Mouse (Mus musculus) midbrain, embryonic 10.5 days (tissue): ENCODE data around the gene Bloc1s3. TPM values are rescaled to one million over a fixed set of nuclear protein-coding genes. Genes with fewer than 3 reads are reported as not detected.
A peak's percentile ranks its signal among the peaks of the same experiment; 100 is the strongest.
"Not testable (repeated sequence)": the region's sequence is repeated elsewhere in the genome, so short reads cannot be mapped to it uniquely, and the experiment has no call there.

ENCODE experiments used
- DNase-seq: peaks from one replicate; pipeline ENCODE4 v3.0.0-alpha.2; 2017; ENCODE audit warnings: low spot score
- H3K27ac ChIP-seq: fragments of 300-500 bp; sonication (generic); replicated peaks from 2 replicates; pipeline ENCODE4 v1.5.1; 2016; ENCODE audit warnings: mild to moderate bottlenecking
- H3K27me3 ChIP-seq: fragments of 300-500 bp; sonication (generic); 2 replicates; pipeline ENCODE4 v1.6.1; 2016; ENCODE audit warnings: low read depth, mild to moderate bottlenecking; ENCODE audit not compliant: poor library complexity, severe bottlenecking
- H3K36me3 ChIP-seq: fragments of 300-500 bp; sonication (generic); 2 replicates; pipeline ENCODE4 v1.6.1; 2016; ENCODE audit warnings: mild to moderate bottlenecking, moderate library complexity
- H3K4me1 ChIP-seq: fragments of 300-500 bp; sonication (generic); 2 replicates; pipeline ENCODE4 v1.6.1; 2016
- H3K4me3 ChIP-seq: fragments of 300-500 bp; sonication (generic); 2 replicates; pipeline ENCODE4 v1.5.1; 2016; ENCODE audit warnings: mild to moderate bottlenecking, moderate library complexity
- H3K9me3 ChIP-seq: fragments of 300-500 bp; sonication (generic); replicated peaks from 2 replicates; pipeline ENCODE4 v1.6.1; 2016; ENCODE audit warnings: mild to moderate bottlenecking
- WGBS: fragments of 180-500 bp; shearing (Covaris S2); methylation state at CpG from one replicate; pipeline ENCODE4 v1.1.7; 2016; 5-methylcytosine and 5-hydroxymethylcytosine counted together
- polyA plus RNA-seq: library from polyadenylated mRNA; unstranded; fragments of >200 nt; fragmentation: Nextera tagmentation; extraction: Ambion mirVana; gene quantifications from 2 replicates; pipeline ENCODE4 v1.2.1, GENCODE M21; 2016

Gene Bloc1s3
- polyA plus RNA-seq, 1 experiment from 2014 or later: 2.4 TPM

GRCm38 (mm10) chr7:19534676-19535075 is 26.5 kb upstream of the Bloc1s3 start:
- WGBS: 98% methylated on average over 10 of the region's 10 CpGs

GRCm38 (mm10) chr7:19532240-19532639 is 24.1 kb upstream of the Bloc1s3 start:
- no peaks in the 10 kb centered on the region for H3K27me3 ChIP-seq
- WGBS: 95% methylated on average over 14 of the region's 14 CpGs
- no peaks in the 10 kb centered on the region for H3K9me3 ChIP-seq
- H3K4me1 ChIP-seq: no peaks in the 10 kb centered on the region
- H3K36me3 ChIP-seq: peaks cover 81% of the 10 kb centered on the region
- H3K27ac ChIP-seq: no peak overlapping the region
- DNase-seq: no peak
- no peak overlapping the region for H3K4me3 ChIP-seq

More at GRCm38 (mm10) chr7:19534676-19535075, 26.5 kb upstream of the Bloc1s3 start:
- no peak overlapping the region for H3K4me3 ChIP-seq
- peaks cover 67% of the 10 kb centered on the region for H3K36me3 ChIP-seq
- no peak for DNase-seq
- no peaks in the 10 kb centered on the region for H3K4me1 ChIP-seq
- no peak overlapping the region for H3K27ac ChIP-seq
- H3K27me3 ChIP-seq: no peaks in the 10 kb centered on the region
- H3K9me3 ChIP-seq: no peaks in the 10 kb centered on the region

DNA sequence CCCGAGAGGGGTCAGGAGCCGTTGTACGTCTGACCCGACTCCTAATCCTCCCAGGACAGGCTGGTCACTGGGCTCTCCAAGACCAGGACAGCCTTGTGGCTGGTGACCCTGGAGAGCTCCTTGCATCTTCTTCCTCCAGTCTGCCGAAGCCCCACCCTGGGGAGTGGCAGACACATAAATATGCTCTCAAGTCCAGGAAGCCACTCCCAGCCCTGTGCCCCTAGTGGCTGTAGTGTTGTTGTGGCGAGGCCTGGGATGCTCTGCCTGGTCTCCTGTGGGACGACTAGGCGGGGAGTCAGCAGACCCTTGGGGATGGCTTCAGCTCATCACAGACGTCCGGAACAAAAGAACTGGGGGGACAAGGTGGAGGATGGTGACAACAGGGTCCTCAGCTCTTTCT is 22.9 kb upstream of the Bloc1s3 start:
- no peak overlapping the region for H3K27ac ChIP-seq
- H3K9me3 ChIP-seq: no peaks in the 10 kb centered on the region
- H3K4me3 ChIP-seq: no peak overlapping the region
- no peaks in the 10 kb centered on the region for H3K4me1 ChIP-seq
- peaks cover 78% of the 10 kb centered on the region for H3K36me3 ChIP-seq
- peaks cover 5% of the 10 kb centered on the region; the same call in 1 of the 2 replicates for H3K27me3 ChIP-seq
- DNase-seq: no peak
- WGBS: 76% methylated on average over 10 of the region's 10 CpGs

GRCm38 (mm10) chr7:19525105-19525481 is 16.9 kb upstream of the Bloc1s3 start:
- H3K27me3 ChIP-seq: peaks cover 65% of the 10 kb centered on the region
- H3K9me3 ChIP-seq: no peaks in the 10 kb centered on the region
- no peak overlapping the region; the same call in 1 of the 2 replicates for H3K4me3 ChIP-seq
- peaks cover 26% of the 10 kb centered on the region for H3K4me1 ChIP-seq
- WGBS: 67% methylated on average over 2 of the region's 2 CpGs
- peaks cover 18% of the 10 kb centered on the region for H3K36me3 ChIP-seq
- DNase-seq: no peak
- no peak overlapping the region for H3K27ac ChIP-seq

- peaks cover 70% of the 10 kb centered on the region for H3K27me3 ChIP-seq
- H3K4me1 ChIP-seq: peaks cover 32% of the 10 kb centered on the region
- H3K27ac ChIP-seq: peak overlapping the region; percentile 68
- no peaks in the 10 kb centered on the region for H3K9me3 ChIP-seq
- WGBS: 15% methylated on average over 24 of the region's 24 CpGs
- H3K36me3 ChIP-seq: peaks cover 12% of the 10 kb centered on the region
- peak overlapping the region; percentile 57 for H3K4me3 ChIP-seq
- no peak for DNase-seq
Observed at GRCm38 (mm10) chr7:19524420-19525104, 16.4 kb upstream of the Bloc1s3 start.

GRCm38 (mm10) chr7:19523757-19524419 is 15.7 kb upstream of the Bloc1s3 start:
- Histone ChIP-seq H3K9me3 (no peaks in the 10 kb centered on the region), H3K36me3 (peaks cover 6% of the 10 kb centered on the region), H3K27me3 (peaks cover 77% of the 10 kb centered on the region), H3K27ac (peak overlapping the region; percentile 68), H3K4me1 (peaks cover 33% of the 10 kb centered on the region), H3K4me3 (peak overlapping the region; percentile 57)
- 2% methylated on average over 64 of the region's 64 CpGs for WGBS
- DNase-seq: peak; percentile 78

GRCm38 (mm10) chr7:19523017-19523756 is 15.0 kb upstream of the Bloc1s3 start:
- peak overlapping the region; percentile 57 for H3K4me3 ChIP-seq
- peaks cover 84% of the 10 kb centered on the region for H3K27me3 ChIP-seq
- DNase-seq: no peak
- 16% methylated on average over 72 of the region's 72 CpGs for WGBS
- no peaks in the 10 kb centered on the region for H3K36me3 ChIP-seq
- H3K9me3 ChIP-seq: no peaks in the 10 kb centered on the region
- peaks cover 33% of the 10 kb centered on the region for H3K4me1 ChIP-seq
- H3K27ac ChIP-seq: no peak overlapping the region; the same call in 1 of the 2 replicates

DNA sequence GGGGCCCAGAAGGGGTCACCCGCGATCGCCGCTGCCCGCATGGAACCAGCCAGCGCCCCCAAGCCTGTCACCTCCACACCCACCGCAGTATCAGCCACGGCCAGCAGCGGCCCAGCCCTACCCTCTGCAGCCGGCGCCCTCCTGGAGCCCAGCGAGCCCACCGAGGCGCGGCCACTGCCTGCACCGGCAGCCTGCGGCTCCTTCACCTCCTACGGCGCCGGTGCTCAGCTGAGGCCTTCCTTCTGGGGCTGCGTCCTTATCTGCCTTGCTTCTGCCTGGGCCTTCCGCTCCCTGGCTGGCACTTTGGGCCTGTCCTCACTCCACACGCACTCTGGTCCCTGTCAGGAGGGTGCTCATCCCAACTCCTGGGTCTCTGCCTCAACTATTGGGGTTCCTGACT is 11.9 kb upstream of the Bloc1s3 start:
- H3K27me3 ChIP-seq: peaks cover 100% of the 10 kb centered on the region
- H3K4me3 ChIP-seq: peak overlapping the region; percentile 49
- H3K27ac ChIP-seq: peak overlapping the region; percentile 65
- H3K4me1 ChIP-seq: peaks cover 42% of the 10 kb centered on the region
- DNase-seq: no peak
- H3K9me3 ChIP-seq: no peaks in the 10 kb centered on the region
- no peaks in the 10 kb centered on the region for H3K36me3 ChIP-seq
- 3% methylated on average over 23 of the region's 23 CpGs for WGBS

DNA sequence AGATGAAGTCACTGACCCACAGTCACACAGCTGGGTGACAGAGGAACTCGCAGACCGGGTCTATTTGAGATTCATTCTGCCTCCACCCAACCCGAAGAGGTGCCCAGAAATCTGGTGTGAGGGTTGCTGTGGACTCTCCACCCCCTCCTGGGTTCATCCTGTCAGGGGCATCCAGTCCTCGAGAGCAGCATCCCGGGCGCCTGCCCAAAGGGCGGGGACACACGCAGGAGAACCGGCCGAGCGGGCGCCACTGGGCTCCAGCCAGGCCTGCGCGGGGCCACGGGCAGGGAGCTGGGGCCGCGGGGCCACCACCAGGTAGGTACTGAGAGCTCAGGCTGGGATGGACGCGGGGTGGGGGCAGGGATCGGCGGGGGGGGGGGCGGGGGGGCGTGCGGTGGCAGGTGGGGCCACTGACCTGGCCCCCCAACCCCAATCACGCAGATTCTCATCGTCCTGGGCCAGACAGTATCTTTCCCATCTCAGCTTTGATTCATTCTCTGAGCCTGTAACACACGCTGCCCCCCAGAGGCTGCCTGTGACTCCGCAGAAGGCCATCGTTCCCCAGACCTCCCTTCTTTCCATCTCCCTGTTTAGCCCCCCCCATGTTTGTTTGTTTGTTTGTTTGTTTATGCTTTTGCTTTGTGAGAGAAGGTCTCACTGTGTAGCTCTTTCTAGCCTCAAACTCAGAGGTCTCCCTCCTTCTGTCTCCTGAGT is 9.6 kb upstream of the Bloc1s3 start, which contains the start of gene Nkpd1:
Nkpd1 (plus strand) TSS at position 187 of the 714 bp plus-strand sequence.
- H3K4me1 ChIP-seq: peaks cover 26% of the 10 kb centered on the region
- peaks cover 81% of the 10 kb centered on the region for H3K27me3 ChIP-seq
- H3K4me3 ChIP-seq: peak within 1 kb of the TSS; percentile 51
- no peaks in the 10 kb centered on the region for H3K36me3 ChIP-seq
- 4% methylated on average over 29 of the region's 29 CpGs for WGBS
- peak; percentile 46 for DNase-seq
- no peaks in the 10 kb centered on the region for H3K9me3 ChIP-seq
- H3K27ac ChIP-seq: peak within 1 kb of the TSS; percentile 71

DNA sequence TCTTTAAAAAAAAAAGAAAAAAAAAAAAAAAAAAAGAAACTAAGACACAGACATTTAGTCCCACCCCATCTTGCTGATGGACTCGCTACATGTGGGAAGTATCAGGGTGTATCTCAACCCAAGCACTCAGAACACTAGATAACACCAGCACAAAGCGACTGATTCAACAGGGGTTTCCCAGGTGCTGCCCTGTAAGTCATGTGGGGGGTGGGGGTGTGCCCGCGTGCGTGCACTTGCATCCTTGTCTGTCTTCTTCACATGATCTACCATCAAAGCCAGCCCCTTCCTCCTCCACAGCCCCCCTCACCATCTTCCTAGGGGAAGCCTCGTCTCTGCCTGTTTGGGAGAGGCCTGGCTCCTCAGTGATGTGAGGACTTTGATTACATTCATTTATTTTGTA is 4.2 kb upstream of the Bloc1s3 start:
- WGBS: 78% methylated on average over 6 of the region's 6 CpGs
- peaks cover 26% of the 10 kb centered on the region for H3K27me3 ChIP-seq
- H3K4me3 ChIP-seq: no peak overlapping the region
- peaks cover 28% of the 10 kb centered on the region for H3K4me1 ChIP-seq
- no peak overlapping the region for H3K27ac ChIP-seq
- H3K36me3 ChIP-seq: peaks cover 6% of the 10 kb centered on the region; the same call in 1 of the 2 replicates
- no peak for DNase-seq
- no peaks in the 10 kb centered on the region for H3K9me3 ChIP-seq

DNA sequence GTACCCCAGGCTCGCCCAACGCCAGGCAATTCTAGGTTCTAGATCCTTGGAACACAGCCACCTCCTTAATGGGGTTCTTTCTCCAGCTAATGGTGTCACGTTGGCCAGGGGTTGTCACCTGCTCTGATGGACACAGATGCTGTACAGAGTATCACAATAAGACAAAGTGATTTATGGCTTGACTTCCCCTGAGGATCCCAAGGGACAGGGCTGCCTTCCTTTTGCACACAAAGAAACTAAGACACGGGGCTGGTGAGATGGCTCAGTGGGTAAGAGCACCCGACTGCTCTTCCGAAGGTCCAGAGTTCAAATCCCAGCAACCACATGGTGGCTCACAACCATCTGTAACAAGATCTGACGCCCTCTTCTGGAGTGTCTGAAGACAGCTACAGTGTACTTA is 3.8 kb upstream of the Bloc1s3 start:
- H3K4me1 ChIP-seq: peaks cover 30% of the 10 kb centered on the region
- not testable (repeated sequence) for H3K27ac ChIP-seq, DNase-seq, H3K9me3 ChIP-seq, H3K36me3 ChIP-seq, H3K4me3 ChIP-seq
- H3K27me3 ChIP-seq: peaks cover 22% of the 10 kb centered on the region
- WGBS: 91% methylated on average over 6 of the region's 7 CpGs

DNA sequence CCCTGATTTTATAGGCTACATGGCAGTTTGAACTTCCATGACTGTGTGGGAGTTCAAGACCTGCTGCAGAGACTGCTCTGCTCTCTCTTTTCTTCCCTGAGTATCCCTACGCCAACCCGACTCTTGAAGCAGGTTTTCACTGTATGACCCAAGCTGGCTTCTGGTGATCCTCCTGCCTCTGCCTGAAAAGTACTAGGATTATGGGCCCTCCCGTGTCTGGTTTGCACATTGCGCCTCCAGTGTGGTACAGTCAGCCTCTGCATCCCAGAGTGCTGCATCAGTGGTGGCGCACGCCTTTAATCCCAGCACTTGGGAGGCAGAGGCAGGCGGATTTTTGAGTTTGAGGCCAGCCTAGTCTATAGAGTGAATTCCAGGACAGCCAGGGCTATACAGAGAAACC is 1.6 kb upstream of the Bloc1s3 start:
- no peak for DNase-seq
- Histone ChIP-seq H3K4me1 (peaks cover 38% of the 10 kb centered on the region), H3K27ac (peak overlapping the region; percentile 95), H3K9me3 (no peaks in the 10 kb centered on the region), H3K4me3 (peak overlapping the region; percentile 87), H3K36me3 (peaks cover 6% of the 10 kb centered on the region; the same call in 1 of the 2 replicates), H3K27me3 (0 out of 2 replicates have a peak, but pooled peaks cover under 1% of the 10 kb centered on the region)
- 97% methylated on average over 7 of the region's 7 CpGs for WGBS
